Mouse (Mus musculus) liver, adult 2 months (tissue): Measurements from ENCODE around the gene Ufc1.

ENCODE experiments used
- CTCF ChIP-seq: fragments of 200-500 bp; IDR thresholded peaks from 2 replicates; pipeline ENCODE4 v1.5.1; 2011; ENCODE audit warnings: low read depth, low read length, control low read depth
- POLR2A ChIP-seq: fragments of 200-500 bp; IDR thresholded peaks from 2 replicates; pipeline ENCODE4 v1.6.1; 2011; ENCODE audit warnings: low read length, control low read depth; ENCODE audit not compliant: insufficient read depth; ENCODE audit errors: extremely low read depth

DNA sequence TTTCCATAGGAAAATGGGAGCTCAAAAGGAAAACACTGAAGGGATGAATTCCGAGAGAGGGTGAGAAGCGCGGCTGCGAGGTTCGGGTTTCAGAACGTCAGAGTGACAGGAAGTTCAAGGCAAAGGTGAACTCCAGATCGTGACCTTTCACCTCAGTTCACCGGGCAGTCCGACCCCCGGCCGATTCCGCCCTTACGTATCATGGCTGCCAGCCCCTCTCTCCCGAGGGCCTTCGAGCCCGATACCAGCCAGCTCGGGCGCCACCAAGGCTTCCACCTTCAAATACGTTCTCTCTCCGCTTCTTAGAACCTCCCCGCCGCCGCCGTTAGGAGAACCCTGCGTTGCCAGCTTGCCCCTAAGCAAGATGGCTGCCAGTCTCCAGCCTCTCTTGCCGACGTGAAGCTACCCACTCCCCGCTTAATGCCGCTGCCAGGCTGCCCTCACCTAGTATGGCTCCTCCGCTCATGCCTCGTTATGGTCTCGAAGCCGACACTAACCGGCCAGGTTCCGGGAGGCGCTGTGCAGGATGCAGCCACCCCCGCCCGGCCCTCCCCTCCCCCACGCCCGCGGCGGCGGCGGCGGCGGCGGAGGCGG, 34.1 kb upstream of the Ufc1 start, which contains the start of gene Dedd:
- TF ChIP-seq CTCF (no peak), POLR2A (0 out of 2 replicates have a peak, but pooled peaks have one; percentile 7)
